Mouse (Mus musculus) forebrain, embryonic 11.5 days (tissue): ENCODE measurements at regions not wholly inside any gene's neighbourhood (a gene's known extent, or its start where the extent isn't known, plus 50 kb on each side); places are given as distances from the start of the nearest gene placed in this dataset.

Source experiments
- ATAC-seq: fragments of 200-750 bp; cut with Nextera tagmentation; replicated peaks from 2 replicates; pipeline ENCODE4 v1.8.0; 2017; ENCODE audit warnings: moderate TSS enrichment; ENCODE audit not compliant: low FRiP score
- DNase-seq: peaks from one replicate; pipeline ENCODE4 v3.0.0-alpha.2; 2017; ENCODE audit warnings: low spot score
- H3K27ac ChIP-seq: fragments of 300-500 bp; sonication (generic); 2 replicates; pipeline ENCODE4 v1.5.1; 2014; ENCODE audit warnings: low read depth, low read length
- H3K27me3 ChIP-seq: fragments of 300-500 bp; sonication (generic); 2 replicates; pipeline ENCODE4 v1.6.1; 2014; ENCODE audit warnings: mild to moderate bottlenecking, low read length, mixed read lengths; ENCODE audit not compliant: control insufficient read depth, insufficient read depth
- H3K36me3 ChIP-seq: fragments of 300-500 bp; sonication (generic); 2 replicates; pipeline ENCODE4 v1.6.1; 2014; ENCODE audit warnings: mild to moderate bottlenecking, low read length, moderate library complexity, mixed read lengths; ENCODE audit not compliant: control insufficient read depth, insufficient read depth
- H3K4me1 ChIP-seq: fragments of 300-500 bp; sonication (generic); replicated peaks from 2 replicates; pipeline ENCODE4 v1.6.1; 2014; ENCODE audit warnings: low read length, mixed read lengths; ENCODE audit not compliant: control insufficient read depth, insufficient read depth
- H3K4me2 ChIP-seq: fragments of 300-500 bp; sonication (generic); 2 replicates; pipeline ENCODE4 v1.6.1; 2014; ENCODE audit warnings: low read depth, mild to moderate bottlenecking, low read length, moderate library complexity, mixed read lengths; ENCODE audit not compliant: severe bottlenecking
- H3K4me3 ChIP-seq: fragments of 300-500 bp; sonication (generic); 2 replicates; pipeline ENCODE4 v1.5.1; 2014; ENCODE audit warnings: low read depth, low read length
- H3K9ac ChIP-seq: fragments of 300-500 bp; sonication (generic); 2 replicates; pipeline ENCODE4 v1.6.1; 2014; ENCODE audit warnings: low read length
- H3K9me3 ChIP-seq: fragments of 300-500 bp; sonication (generic); 2 replicates; pipeline ENCODE4 v1.6.1; 2016; ENCODE audit warnings: low read length, mixed read lengths; ENCODE audit not compliant: control insufficient read depth
- WGBS: fragments of 180-500 bp; shearing (Covaris S2); extraction: QIAGEN DNeasy Blood & Tissue Kit; methylation state at CpG from one replicate; pipeline ENCODE4 v1.1.7; 2014; 5-methylcytosine and 5-hydroxymethylcytosine counted together

DNA sequence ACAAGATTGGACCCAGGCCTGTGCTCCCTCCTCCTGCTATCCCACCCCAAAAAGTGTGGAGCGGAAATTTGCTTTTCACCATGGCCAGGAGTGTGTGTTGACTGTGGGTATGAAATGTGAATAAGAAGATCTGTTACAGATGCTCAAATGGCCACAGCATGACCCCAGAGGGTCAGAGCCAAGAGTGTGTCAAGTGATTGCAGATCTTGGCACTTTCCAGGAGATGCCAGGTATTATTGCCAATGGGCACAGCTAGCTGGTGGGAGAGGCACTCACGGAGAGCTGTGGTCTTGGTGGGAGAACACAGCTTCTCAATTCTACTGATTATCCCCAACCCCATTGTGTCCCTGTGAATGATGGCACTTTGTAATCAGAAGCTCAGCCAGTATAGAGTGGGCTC lies 62.7 kb downstream of the Smim20 start:
- Histone ChIP-seq H3K9me3 (no peaks in the 10 kb centered on the region), H3K4me1 (peaks cover 6% of the 10 kb centered on the region; the same call in 1 of the 2 replicates), H3K27ac (no peak overlapping the region), H3K4me2 (no peak overlapping the region), H3K36me3 (no peaks in the 10 kb centered on the region), H3K9ac (no peak overlapping the region), H3K4me3 (no peak overlapping the region), H3K27me3 (no peaks in the 10 kb centered on the region)
- no peak for ATAC-seq
- no peak for DNase-seq
- WGBS = 77% methylated on average over 2 of the region's 2 CpGs

DNA sequence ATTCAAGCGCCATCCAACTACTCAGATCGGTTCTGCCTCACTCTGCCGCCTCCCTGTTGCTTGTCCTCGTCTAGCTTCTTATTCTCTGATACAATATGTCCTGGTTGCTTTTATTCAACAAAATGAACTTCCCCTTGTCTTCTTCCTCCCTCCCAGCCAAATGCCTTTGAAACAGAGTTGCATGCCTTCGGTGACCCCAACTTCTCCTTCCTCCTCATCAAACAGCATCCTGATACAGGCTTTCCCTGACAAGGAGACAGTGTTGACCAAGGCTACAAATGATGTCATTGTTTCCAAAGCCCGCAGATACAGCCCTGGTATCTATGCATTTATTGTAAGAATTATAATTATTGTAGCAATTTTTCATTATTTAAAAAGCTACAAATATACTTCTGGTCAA lies 69.8 kb downstream of the Smim20 start:
- Histone ChIP-seq H3K36me3 (no peaks in the 10 kb centered on the region), H3K4me3 (no peak overlapping the region), H3K4me2 (no peak overlapping the region), H3K9me3 (no peaks in the 10 kb centered on the region), H3K9ac (no peak overlapping the region), H3K27me3 (no peaks in the 10 kb centered on the region), H3K4me1 (no peaks in the 10 kb centered on the region), H3K27ac (no peak overlapping the region)
- 92% methylated on average over 6 of the region's 6 CpGs for WGBS
- ATAC-seq = no peak
- no peak for DNase-seq

DNA sequence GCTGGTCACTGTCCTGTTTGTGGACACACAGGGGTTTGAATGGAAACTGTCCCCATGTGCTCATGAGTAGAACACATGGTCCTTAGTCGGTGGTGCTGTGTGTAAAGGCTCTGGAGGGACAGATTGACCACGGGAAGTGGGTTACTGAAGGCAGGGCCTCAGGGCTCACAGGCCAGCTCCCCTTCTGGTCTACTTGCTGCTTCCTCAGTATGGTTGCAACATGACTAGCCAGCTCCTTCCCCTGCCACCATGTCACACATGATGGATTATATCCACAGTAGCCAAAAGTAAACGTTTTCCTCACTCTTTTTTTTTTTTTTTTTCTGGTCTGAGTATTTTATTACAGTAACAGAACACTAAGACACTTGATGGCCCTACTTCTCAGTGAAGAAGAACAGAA lies 70.9 kb downstream of the Smim20 start:
- WGBS = 64% methylated on average over 3 of the region's 3 CpGs
- no peaks in the 10 kb centered on the region for H3K4me1 ChIP-seq
- no peak for ATAC-seq

DNA sequence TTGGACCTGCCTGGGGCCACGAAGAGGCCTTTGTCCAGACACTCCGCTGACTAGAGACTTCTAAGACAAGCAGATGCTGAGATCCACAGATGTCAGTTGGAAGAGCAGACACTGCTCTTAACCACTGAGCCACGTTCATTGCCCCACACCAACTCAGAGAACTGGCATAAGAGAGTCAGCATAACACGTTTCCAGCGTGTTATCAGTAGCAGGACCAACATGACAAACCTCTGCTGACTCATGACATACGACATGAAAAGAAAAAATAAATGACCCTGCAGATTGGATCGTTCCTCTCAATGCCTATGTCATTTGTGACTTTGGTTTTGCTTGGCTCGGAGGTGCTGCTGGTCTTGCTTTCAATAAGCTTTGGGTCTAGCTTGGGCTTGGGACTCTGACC lies 78.3 kb downstream of the Smim20 start:
- Histone ChIP-seq H3K27ac (no peak overlapping the region), H3K9me3 (no peaks in the 10 kb centered on the region), H3K27me3 (no peaks in the 10 kb centered on the region), H3K36me3 (no peaks in the 10 kb centered on the region), H3K4me1 (no peaks in the 10 kb centered on the region), H3K4me2 (no peak overlapping the region), H3K9ac (no peak overlapping the region), H3K4me3 (no peak overlapping the region)
- ATAC-seq (no peak), DNase-seq (no peak)
- 91% methylated on average over 8 of the region's 8 CpGs for WGBS

More for the DNA sequence above, 70.9 kb downstream of the Smim20 start:
- Histone ChIP-seq H3K9ac (no peak overlapping the region), H3K36me3 (no peaks in the 10 kb centered on the region), H3K4me3 (no peak overlapping the region), H3K9me3 (no peaks in the 10 kb centered on the region), H3K27ac (no peak overlapping the region), H3K4me2 (no peak overlapping the region), H3K27me3 (no peaks in the 10 kb centered on the region)
- no peak for DNase-seq

DNA sequence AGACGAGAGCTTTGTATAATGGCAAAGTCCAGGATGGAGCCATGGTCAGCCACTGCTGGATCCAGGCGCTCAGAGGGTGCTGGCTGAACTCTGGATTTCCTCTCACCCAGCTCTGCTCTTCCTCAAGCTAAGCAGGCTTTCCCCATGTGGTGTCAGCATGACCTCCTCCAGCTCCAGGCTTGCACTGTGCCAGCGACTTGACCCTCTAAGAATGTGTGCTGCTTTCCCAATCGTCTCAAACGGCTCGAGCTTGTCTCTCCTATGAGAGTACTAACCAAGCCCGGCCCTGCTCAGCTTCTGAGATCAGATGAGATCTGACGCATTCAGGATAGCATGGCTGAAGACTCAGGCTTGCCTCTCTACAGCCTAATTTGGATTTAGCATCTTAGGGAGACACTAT lies 79.1 kb downstream of the Smim20 start:
- no peak overlapping the region for H3K4me2 ChIP-seq
- WGBS = 72% methylated on average over 8 of the region's 8 CpGs
- no peaks in the 10 kb centered on the region for H3K4me1 ChIP-seq
- no peaks in the 10 kb centered on the region for H3K27me3 ChIP-seq
- no peak overlapping the region for H3K4me3 ChIP-seq
- DNase-seq = no peak
- no peak overlapping the region for H3K9ac ChIP-seq
- H3K9me3 ChIP-seq = no peaks in the 10 kb centered on the region
- no peaks in the 10 kb centered on the region for H3K36me3 ChIP-seq
- H3K27ac ChIP-seq = no peak overlapping the region
- ATAC-seq = no peak

DNA sequence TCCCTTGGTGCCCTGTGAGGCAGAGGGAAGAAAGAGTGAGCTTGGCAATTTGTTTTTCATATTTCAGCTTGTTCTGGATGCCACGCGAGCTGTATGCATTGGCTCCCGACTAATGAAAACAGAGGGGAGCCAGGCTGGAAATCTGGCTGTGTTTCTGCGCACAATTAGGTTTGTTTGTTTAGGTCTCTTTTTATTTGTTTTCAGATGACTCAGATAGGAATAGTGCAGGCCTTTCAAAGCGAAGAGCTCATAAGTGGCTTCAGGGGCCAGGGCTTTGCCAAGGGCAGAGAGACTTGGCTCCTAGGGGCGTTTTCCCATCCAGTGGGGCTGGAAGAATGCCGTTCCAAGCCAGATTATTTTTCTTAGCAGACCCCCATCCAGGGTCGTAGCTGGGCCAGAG lies 79.9 kb downstream of the Smim20 start:
- Histone ChIP-seq H3K9me3 (no peaks in the 10 kb centered on the region), H3K9ac (no peak overlapping the region), H3K27ac (no peak overlapping the region), H3K36me3 (no peaks in the 10 kb centered on the region), H3K4me2 (no peak overlapping the region), H3K4me3 (no peak overlapping the region), H3K4me1 (no peaks in the 10 kb centered on the region), H3K27me3 (no peaks in the 10 kb centered on the region)
- DNase-seq (no peak), ATAC-seq (no peak)
- WGBS = 75% methylated on average over 8 of the region's 8 CpGs

DNA sequence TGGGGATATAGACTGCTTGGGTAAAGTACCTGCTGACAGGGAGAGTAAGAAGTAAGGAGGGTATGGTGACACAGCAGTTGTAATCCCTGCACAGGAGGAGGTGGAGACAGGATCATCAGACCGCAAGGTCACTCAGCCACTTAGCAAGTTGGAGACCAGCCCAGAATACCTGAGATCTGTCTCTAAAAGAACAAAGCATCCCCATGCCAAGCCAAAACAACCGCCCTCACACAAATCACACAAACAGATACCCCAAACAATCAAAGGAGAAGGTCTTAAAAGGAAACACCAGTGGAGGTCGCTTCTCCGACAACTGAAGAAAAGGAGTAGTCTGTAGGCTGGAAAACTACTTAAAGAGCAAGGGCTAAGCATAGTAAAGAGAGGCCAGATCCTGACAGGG lies 86.0 kb downstream of the Smim20 start:
- no peak overlapping the region for H3K4me3 ChIP-seq
- no peaks in the 10 kb centered on the region for H3K4me1 ChIP-seq
- H3K27me3 ChIP-seq = no peaks in the 10 kb centered on the region
- DNase-seq (no peak), ATAC-seq (no peak)
- H3K9ac ChIP-seq = no peak overlapping the region
- no peak overlapping the region for H3K27ac ChIP-seq
- no peak overlapping the region for H3K4me2 ChIP-seq
- WGBS = 45% methylated on average over 4 of the region's 4 CpGs
- no peaks in the 10 kb centered on the region for H3K36me3 ChIP-seq
- no peaks in the 10 kb centered on the region for H3K9me3 ChIP-seq

DNA sequence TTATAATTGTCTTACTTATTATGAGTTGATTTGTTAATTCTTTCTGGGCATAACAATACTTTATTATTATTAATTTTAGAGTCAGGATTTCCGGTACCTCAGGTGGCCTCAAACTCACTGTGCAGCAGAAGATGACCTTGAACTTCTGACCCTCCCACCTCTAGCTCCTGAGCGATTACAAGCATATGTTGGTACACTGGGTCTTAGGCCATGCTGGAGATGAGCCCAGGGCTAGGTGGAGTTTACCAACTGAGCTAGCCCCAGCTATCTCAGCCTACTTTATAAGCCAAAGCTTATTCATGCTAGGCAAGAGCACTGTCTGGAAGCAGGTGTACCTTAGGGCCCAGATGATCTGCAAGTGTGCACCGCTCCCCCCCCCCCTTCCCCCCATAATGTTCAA lies 87.4 kb downstream of the Smim20 start:
- 93% methylated on average over 3 of the region's 3 CpGs for WGBS
- Histone ChIP-seq H3K27me3 (no peaks in the 10 kb centered on the region), H3K4me2 (no peak overlapping the region), H3K36me3 (no peaks in the 10 kb centered on the region), H3K4me3 (no peak overlapping the region), H3K4me1 (no peaks in the 10 kb centered on the region), H3K9me3 (no peaks in the 10 kb centered on the region), H3K27ac (no peak overlapping the region), H3K9ac (no peak overlapping the region)
- DNase-seq = no peak
- no peak for ATAC-seq

DNA sequence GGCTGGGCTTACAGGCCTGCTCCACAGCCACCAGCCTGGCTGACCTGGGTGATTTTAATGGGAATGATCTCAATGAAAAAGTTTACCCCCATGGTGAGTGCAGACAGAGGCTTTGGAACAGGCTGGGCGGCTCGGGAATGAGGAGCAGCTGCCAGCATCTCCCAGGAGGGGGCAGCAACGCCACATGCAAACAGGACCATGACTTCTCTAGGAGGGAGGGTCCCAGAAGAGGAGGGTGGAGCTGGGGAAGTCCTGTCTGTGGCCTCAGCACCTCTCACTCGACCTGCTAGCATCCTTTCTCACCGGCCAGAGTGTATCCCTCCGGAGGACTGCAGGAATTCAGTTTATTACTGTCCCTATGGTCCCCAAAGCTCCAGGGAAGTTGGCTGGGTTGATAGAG lies 88.2 kb downstream of the Smim20 start:
- H3K9me3 ChIP-seq = no peaks in the 10 kb centered on the region
- no peak overlapping the region for H3K4me3 ChIP-seq
- H3K27ac ChIP-seq = no peak overlapping the region
- H3K27me3 ChIP-seq = no peaks in the 10 kb centered on the region
- no peaks in the 10 kb centered on the region for H3K36me3 ChIP-seq
- H3K9ac ChIP-seq = no peak overlapping the region
- peak; percentile 92 for DNase-seq
- peak; percentile 86 for ATAC-seq
- WGBS = 1% methylated on average over 6 of the region's 6 CpGs
- no peak overlapping the region for H3K4me2 ChIP-seq
- H3K4me1 ChIP-seq = no peaks in the 10 kb centered on the region
